Mouse (Mus musculus) layer of hippocampus, postnatal 10 days (tissue): ENCODE measurements at regions not wholly inside any gene's neighbourhood (a gene's known extent, or its start where the extent isn't known, plus 50 kb on each side); places are given as distances from the start of the nearest gene placed in this dataset.
A peak's percentile ranks its signal among the peaks of the same experiment; 100 is the strongest.

Experiments used
- DNase-seq, 2 experiments: peaks; one replicate each; pipeline ENCODE4 v3.0.0; 2021; ENCODE audit warnings: low spot score in 2 of 2

DNA sequence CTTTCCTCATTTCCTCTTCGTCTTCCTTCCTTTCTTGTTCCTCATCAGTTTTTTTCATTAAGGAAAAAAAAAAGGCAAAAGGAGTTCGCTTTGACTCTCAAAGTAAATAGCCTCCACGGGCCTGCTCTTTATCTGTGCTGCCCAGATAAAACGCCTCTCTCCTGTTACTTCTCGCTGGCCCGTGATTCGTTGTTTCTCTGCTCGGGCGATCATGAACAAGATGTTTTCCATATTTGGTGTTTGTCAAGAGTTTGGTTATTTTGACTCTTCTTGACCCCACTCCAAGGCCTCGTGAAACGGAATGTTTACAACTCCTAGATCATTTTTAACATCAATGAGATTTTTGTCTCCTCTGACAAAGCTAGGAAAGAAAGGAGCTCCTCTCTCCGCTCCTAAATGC lies 288.4 kb upstream of the Atp5g3 start:
- DNase-seq: no peak

DNA sequence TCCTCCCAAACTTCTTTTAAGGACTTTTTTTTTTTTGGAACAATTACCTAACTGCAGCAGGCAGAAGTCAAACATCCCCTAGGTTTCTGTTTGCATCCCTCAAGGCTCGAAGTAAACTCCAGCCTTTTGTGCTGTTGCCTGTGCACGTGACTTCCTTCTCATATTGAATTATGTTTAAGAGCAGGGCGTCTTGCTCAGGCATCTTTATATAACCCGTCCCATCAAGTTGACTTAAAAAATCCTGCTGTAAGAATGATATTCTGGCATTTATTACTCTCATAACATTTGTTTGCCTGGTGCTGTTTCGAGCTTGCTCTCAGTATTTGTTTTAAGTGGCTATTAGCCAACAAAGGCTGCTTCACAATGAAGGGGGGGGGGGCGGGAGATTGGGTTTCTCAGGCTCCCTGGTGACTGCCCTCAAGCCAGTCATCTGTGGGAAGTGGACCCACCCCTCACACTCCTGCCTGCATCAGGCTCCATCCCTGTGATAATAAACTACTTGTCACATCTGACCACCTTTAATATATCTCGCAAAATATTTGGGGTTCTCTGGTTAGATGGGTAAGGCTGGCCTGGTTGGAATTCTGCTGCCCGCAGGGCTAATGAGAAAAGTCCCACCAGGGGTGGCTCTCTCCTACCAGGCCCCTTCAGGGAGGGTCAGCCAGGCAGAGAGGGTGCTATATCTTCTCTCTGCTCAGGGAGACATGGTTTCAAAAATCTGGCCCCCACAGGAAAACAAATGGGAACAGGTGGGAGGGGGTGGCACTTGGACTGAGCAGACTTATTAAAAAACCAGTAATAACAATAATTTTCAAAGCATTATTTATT lies 277.1 kb upstream of the Atp5g3 start:
- no peak for DNase-seq

DNA sequence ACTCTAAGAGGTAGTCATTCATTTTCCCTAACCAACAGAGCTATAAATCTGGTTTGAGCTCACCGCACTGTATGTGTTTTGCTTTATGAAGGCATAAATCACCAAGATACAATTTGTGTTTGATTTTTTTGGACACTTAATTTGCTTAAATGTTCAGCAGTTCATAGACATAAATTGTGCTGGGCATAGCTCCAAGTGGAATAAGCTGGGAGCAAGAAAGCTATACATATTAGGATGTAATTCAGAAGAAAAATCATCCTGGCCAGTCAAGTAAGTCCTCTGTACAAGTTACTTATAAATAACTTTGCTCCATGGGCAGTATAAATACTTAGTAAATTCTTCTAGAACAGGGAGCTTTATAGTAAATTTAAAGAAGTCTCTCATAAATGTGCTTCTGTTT lies 267.0 kb upstream of the Atp5g3 start:
- no peak for DNase-seq

- no peak for DNase-seq
Observed at GRCm38 (mm10) chr2:74168776-74169570, 257.8 kb upstream of the Atp5g3 start.

GRCm38 (mm10) chr2:74168307-74168706 lies 257.2 kb upstream of the Atp5g3 start:
- no peak for DNase-seq

GRCm38 (mm10) chr2:74154062-74154461 lies 242.9 kb upstream of the Atp5g3 start:
- no peak for DNase-seq

DNA sequence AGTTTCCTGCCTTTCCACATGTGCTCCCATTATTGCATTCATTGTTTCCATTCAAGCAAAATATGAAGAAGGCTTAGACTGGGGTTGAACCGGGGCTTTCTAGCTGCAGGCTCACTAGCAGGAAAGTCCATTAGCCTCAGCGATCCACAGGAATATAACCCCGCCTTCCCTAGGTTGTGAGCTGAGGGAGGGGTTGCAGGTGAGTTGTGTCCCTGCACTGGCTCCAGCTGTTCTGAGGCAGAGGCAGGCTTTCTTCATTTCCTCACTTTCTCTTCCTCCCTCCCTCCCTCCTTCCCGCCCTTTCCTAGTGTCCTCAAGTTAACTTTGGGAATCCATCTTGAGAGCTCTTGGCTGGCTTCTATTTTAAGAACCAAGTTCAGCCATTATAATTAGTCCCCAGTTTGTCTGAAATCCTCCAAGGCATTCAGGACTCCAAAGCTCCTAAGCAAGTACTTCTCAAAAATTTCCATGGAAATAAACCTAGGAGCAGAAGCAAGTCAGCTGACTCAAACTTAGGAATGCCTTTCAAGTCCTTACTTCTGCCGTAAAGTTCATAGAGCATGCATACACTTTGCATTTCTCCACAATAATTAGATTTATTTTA lies 242.2 kb upstream of the Atp5g3 start:
- no peak for DNase-seq

GRCm38 (mm10) chr2:74152534-74153246 lies 241.6 kb upstream of the Atp5g3 start:
- no peak for DNase-seq

DNA sequence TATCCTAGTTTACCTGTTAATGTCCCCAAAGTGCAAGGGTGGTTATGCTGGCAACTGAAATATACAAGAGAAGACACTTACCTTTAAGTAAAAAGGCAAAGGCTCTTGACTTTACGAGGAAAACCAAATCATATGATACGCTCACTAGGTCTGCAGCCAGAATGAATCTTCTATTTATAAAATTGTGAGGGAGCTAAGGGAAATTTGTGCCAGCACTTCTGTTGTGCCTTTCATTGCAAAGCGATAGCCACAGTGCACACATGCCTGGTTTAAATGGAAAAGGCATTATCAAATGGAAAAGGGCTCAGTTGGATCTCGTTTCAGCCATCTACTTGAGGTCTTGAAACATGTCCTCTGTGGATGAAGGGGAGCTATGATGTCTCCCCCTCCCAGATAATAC lies 236.1 kb upstream of the Atp5g3 start:
- no peak for DNase-seq

DNA sequence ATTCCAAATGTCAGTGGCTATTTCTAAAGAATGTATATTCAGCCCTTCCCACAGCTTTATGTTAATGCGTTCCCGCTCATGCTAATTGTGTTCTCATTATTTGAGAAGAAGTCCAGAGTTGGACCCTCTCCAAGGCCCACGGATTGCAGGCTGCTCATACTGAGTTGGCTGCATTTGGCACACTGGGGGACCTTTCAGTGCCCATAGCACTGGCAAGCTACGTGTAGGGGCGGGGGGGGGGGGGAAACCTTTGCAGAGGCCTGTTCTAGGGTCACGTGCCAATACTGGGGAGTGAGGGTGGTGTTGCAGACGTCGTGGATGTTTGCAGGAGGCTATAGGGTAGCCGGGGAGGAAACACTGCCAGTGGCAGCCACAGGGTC lies 225.5 kb upstream of the Atp5g3 start:
- DNase-seq: no peak

DNA sequence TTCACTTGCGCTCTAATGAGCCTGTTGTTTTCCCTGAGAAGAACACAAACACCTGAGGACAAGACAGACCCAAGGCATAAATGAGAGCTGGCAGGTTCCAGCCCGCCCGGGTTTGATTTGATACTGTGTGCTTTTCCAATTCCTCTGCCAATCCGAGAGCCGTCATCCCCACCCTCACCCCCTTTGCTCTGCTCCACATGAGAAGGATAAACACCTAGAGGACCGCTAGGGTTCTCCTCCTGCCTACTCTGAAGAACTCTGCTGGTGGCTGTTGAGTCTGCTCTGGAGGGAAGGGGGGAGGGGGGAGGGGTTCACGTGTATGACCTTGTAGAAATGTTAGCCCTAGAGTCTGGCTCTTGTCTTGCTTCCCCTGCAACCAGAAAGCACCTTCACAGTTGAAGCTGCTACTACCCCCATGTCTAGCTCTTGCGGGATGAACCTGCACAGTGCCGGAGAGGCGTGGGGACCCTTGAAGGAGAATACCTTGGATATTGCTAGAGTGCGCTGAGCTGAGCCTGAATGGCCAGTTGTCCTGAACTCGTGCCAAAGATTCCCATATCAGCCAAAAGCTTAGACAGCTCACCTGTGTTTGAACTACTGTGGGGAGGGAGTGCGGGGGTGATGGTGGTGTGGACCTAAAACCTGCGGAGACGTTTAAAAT lies 225.0 kb upstream of the Atp5g3 start:
- no peak for DNase-seq

DNA sequence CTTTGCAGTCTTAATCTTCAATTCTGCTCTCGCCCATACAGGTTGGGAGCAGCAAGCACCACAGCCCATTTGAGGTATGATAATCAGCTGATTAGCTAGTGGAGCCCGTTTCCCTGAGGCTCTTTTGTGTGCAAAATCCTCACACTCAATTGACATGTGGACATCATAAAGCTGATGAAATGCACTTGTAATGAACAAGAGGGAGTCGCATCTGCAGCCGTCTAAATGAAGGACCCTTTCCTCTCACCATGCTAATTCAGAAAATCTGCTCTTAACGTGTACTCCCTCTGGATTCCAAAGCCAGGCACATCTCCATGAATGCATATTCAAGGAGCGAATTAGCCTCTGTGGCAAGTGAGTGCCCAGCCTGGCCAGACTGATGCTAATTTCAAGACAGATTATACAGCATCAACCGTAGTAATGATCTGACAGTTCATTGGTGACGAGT lies 219.0 kb upstream of the Atp5g3 start:
- DNase-seq: no peak

DNA sequence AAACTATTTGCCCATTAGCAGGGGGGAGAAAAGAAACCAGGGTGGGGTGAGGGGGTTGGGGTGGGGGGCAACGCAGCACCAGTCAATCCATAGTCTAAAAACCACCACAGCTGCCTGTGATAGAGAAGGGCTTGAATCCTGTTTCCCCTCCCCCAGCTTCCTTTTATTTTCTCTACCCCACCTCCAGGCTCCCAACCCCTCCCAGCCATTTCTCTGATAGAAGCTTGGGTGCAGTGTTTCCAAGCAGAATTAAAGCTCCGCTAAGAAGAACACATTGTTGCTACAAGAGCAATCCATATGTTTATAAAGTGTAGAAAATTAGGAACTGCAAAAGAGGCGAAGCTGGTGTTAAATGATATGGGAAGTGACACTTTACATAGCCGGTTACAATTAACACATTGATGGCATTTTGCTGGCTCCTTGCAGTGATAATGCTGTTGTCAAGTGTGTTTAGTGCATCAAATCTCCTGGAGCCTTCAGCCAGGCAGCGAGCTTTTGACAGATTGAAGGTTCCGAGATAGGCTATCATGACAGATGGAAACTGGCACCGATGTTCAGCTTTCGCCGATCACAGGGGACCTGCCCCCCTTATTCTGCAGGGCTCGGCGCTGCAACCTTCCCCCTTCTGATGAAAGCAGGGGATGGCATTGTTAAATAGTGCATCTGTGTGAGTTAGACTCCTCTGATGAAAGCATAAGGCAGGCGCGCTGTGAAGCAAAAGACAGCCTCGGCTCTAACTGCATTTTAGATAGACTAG lies 217.8 kb upstream of the Atp5g3 start:
- peak; percentile 29 to 35 for DNase-seq

- DNase-seq: no peak
Observed at GRCm38 (mm10) chr2:74127136-74127535, 216.0 kb upstream of the Atp5g3 start.

GRCm38 (mm10) chr2:74124252-74124651 lies 213.1 kb upstream of the Atp5g3 start:
- no peak for DNase-seq

DNA sequence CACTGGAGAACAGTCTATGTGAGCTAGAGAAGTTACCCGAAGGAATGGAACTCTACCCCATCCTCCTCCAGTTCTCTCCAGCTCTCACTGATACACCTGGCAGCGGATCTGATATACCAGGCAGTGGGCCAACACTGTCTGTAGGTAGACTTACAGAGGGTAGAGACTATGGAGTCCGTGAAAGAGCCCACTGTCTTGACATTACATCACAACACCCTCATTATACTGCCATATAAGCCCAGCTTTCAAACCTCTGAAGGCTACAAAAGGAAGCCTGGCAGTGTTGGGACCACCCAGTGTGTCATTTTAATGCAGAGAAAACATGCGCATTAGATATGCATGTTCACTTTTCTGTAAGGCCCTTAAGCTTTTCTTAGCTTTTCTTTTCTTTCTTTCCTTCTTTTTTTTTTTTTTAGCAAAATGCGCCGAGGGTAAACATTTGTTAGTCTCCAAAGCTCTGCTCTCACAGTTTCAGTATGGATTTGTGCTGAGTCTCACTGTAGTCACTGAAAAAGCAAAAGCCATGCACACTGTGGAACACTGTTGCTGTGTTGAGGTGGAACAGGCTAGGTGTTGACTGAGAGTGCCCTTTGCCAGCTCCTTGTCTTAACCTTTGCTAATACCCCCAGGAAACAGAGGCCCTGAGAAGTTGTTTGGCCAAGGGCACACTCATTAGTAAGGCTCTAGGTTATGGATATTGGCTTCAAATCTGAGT lies 212.4 kb upstream of the Atp5g3 start:
- DNase-seq: no peak

GRCm38 (mm10) chr2:74122937-74123336 lies 211.8 kb upstream of the Atp5g3 start:
- no peak for DNase-seq

DNA sequence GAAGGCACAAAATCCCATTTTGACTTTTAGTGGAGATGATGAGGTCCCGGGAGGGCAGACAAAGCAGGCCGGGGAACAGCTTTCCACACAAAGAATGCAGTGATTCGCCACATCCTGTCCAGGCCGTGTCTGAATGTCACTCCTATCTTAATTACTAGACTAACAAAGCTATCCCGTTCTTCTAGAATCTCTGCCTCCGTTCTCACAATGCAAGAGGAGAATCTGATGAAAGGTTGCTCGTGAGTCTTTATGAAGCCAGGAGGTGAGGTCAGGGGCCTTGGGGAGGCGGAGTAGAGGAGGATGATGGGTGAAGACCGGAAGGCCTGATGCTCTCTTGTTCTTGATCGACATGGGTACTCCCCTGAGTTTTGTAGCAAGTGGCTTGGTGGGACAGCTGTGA lies 208.9 kb upstream of the Atp5g3 start:
- no peak for DNase-seq

DNA sequence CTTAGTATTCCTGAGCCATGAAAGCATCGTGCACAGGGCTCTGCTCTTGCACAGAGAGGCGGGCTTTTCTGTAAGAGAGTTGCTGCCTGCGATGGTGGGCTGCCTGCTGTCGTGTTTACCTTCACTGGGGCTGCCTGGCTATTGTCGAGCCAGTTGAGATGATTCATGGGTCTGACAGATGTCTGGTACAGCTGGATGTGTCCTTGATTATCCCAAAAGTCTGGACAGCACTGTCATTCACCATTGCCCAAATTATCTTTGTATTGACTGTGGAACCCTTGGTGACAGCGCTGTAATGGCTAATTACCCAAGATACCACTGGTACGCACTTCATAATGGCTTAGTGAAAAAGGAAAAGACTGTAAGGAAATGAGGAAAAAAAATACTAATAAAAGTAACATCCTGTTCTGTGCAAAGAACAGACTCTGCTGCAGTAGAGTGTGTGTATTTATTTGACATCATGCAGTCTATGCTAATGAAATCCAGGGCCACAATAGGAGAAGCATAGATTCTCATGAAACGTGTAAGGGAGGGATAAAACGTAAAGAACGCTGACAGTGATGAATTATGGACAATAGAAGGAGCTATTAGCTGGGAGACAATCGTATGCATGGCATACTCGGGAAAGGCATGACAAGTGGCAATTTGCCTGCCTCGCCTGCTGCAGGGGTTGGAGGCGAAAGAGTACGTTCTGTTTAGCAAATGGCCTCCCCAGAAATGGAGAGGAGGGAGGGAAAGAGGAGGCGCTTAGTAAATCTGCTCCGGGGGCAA lies 208.2 kb upstream of the Atp5g3 start:
- DNase-seq: no peak
